Mouse (Mus musculus): ENCODE data around the gene Fgf2.

DNA sequence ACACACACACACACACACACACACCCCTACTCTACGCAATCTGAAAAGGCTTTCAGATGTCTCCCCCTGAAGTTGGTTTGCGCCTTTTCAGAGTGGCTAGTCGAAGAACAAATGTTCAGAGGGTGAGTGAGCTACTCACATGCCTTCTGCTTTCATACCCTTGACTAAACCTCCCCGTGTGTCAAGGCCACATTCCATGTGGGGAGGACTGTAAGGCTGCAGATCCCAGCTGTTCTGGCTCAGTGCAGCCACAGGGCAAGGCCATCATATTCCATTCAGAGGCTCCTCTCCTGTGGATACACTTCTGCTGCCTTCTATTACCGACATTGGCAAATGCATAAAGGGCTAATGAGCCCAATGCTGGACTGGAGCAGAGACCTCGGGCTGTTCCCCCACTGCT, 30.3 kb downstream of the Fgf2 start:
- no peak for TF ChIP-seq CTCF (IDR thresholded peaks at IDR 0.05; ENCODE audit: extremely low read depth, insufficient read depth, low read length)
- no peak for TF ChIP-seq POLR2A (IDR thresholded peaks at IDR 0.05; ENCODE audit: extremely low read depth, insufficient read depth, low read length)

All from cortical plate, adult 2 months (tissue).